Mouse (Mus musculus): ENCODE measurements around the gene Spon2.

DNA sequence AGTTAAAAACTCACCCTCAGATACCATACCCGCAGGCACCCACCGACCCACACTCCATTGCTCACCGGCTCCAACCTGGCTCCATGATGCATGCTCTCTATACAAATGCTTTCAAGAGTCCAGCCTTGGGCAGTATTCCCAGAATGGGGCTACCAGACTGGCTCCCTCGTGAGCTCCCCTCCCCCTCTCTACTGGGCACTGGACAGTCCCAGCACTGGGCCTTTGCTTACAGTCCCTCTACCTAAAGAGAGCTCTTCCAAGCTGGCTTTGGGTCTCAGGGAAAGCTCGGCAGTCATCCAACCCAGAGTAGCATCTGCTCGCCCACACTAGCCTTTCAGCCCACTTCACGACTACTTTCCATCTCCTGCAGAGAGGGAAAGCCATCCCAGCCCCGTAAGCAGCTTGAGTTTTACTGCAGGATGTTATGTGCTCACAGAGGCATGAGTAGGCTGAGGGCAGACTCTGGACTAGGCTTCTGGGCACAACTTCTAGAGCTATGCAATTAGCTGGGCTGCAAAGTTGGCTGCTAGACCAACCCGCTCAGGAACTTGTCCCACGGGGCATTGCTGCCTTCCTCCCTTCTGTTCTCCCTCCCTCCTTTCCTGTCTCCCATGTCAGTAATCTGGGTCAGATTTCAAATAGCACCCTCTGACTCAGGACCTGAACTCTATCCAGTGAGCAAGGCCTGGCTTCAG lies 2.2 kb upstream of the Spon2 start:
- TF ChIP-seq CTCF (IDR thresholded peaks at IDR 0.05; ENCODE audit: low read depth) (no peak), EP300 (IDR thresholded peaks at IDR 0.05; ENCODE audit: low read depth) (no peak)

Data from heart, postnatal 0 days (tissue).